Mouse (Mus musculus) urinary bladder, postnatal 36 days (tissue): ENCODE measurements at regions not wholly inside any gene's neighbourhood (a gene's known extent, or its start where the extent isn't known, plus 50 kb on each side); places are given as distances from the start of the nearest gene placed in this dataset.

ENCODE experiments used
- DNase-seq, 2 experiments: peaks; one replicate each; pipeline ENCODE4 v3.0.0; 2022; ENCODE audit warnings: low spot score in 2 of 2, mixed read lengths in 1 of 2

DNA sequence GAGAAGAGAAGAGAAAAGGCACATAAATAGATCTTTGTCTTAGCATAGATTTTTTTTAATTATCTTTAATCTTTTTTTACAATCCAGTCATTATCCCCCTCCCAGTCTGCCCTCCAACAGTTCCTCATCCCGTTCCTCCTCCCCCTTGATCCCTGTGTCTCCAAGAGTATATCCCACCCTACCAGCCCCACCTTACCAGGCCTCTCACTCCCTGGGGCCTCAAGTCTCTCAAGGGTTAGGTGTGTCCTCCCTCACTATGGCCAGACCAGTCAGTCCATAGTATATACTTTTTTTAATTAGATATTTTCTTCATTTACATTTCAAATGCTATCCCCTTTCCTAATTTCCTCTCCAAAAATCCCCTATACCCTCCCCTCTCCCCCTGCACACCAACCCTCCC lies 475.1 kb downstream of the Rps29 start:
- no peak for DNase-seq

DNA sequence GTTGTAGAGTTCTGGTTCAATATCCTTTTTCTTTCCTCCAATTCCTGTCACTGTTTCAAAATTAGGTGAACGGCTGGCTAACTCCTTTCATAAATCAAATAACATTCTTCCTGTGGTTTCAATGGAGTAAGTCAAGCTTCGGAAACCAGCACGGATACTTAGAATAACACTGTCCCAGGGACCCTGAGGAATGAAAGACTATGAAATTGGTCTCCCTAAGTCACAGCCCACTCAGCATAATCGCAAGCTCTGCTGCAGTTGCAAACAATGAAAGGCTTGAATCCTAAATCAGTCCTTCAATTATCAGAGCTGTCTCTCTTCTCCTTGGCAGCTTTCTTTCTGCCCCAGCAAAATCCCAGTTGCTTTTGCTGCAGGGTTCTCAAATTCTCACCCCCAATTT lies 475.8 kb downstream of the Rps29 start:
- no peak for DNase-seq

DNA sequence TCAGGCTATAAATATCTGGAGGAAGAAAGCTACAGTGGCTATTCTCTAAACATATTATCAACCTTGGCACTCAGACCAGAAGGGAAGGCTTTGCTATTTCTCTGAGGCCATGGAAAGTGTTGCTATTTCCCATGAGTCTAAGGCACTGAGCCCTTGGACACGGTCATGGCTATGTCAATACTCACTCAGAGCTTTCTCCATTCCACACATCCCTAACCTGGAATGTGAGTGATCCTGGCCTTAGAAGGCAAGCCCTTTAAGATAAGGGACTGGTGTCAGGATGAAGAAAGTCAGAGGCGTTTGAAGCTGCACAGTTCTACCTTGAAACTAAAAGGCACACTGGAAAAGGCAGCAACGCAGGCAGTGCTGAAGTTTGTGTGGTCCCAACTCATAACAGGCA lies 478.3 kb downstream of the Rps29 start:
- DNase-seq = no peak

DNA sequence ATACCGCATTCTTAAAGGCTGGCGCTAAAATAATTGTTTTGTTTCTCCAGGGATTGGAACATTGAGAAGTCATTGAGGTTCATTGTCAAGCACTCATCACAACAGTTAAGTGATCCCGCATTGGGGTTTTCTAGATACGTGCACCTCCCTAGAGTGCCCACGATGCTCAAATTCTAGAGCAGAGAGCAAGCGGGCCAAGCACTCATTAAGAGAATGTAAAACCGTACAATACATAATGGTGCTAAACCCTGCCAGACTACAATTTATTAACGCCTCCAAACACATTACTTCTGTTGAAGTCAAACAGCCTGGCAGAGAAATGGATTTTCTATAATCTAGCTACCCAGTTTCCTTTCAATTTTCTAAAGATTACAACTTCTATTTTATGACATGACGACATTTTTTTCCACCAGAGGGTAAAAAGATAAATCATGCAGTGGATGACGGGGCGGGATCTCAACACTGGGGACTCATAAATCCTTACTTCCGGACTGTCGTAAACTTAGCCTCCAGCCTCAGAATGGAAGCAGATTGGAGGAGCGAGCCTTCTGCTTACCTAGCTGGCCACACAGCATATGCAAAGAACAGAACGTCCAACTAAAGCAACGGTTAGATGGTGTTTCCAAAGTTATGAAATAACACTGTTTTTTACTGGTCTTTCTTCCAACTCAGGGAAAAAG lies 482.8 kb downstream of the Rps29 start:
- peak in 1 of 2 experiments; percentile 7 for DNase-seq

DNA sequence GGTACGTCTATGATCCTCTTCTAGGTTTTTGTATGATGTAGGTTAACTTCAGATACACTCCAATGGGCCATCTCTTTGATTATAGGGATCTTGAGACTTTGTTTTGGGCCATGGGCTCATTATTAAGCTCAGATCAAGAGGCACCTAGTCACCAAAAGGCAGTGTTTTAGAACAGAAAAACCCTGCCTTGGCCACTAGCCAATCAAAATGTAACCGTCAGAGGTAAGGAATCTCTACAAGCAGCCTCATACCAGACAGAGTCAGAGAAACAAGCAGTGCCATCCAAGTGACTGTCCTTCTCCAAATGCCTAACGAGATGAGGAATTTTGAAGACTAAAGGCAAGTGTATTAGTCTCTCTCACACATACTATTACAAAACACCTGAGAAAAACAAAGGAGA lies 487.0 kb downstream of the Rps29 start:
- no peak for DNase-seq

DNA sequence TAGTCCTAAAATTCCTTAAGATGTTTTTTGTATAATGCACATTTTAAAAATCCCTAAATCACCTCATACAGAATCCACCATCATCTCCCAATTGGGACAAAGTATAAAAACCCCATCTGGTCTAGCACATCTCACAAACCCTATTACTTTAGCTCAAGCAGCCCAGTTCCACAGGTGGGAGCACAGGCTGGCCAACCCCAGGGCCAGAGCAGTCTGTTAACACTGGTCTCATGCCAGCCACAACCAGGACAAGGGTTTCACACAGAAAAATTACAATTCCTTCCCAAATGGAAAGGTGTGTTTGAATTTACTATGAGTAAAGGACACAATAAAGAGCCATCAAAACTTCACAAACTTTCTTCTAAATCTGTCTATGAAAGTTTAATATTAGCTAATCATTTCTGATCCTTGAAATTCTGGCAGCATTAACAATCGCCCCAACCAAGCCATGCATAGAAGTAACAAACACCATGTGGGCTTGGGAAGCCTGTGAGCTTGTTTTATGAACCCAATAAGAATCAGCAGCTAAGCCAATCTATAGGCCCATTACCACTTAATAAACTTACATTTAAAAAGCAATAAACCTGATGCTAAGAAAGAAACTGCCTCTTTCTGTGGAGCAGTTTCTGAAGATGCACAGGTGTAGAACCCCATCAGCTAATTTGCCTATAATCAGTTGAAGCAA lies 512.9 kb downstream of the Rps29 start:
- DNase-seq = no peak

DNA sequence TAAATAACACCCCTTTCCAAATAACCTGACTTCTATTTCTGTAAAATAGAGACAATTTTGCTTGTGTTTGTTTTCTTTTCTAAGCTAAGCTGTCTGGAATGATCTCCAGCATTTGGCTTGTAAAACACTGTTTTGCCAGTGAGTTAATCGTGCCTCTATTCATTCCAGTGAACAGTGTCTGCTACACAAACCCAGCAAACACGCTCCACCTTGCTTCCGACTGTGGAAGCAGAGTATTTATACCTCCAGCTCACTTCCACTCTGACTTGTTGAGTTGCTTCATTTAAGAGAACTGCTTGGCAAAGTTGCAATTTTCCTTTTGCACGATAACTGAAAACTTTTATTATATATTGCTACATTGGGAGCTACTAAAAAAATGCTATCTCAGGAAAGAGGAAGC lies 515.3 kb downstream of the Rps29 start:
- no peak for DNase-seq

DNA sequence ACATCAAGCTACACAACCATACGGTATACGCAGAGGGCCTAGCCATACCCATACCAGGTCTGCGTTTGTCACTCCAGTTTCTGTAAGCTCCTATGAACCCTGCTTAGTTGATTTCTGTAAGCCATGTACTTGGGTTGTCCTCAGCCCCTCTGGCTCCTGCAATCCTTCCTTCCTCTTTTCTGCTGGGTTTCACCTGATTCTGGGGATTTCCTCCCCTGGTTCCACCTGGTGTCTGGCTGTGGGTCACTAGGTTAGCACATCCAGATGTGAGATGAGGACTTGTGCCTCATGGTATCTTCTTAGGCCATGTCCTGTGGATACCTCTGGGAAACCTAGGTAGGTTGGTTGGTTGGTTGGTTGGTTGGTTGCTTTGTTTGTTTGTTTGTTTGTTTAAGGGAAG lies 526.5 kb downstream of the Rps29 start:
- DNase-seq = no peak

DNA sequence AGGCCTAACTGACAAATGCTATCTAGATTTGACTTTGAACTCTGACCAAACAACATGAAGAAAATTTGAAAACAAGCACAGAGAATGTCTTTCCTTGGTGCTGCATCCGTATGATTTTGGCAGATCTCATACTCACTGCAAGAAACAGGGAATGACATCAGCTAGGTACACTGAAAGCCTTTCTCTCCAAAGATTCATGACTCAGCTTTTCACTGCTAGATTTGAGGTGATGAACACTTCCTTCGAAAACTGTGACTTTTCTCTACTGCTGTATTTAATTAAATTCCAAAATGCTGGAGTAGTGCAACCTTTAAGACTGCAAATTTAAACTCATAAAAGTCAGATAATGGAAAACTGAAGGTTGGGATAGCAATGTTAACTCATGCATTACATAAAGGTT lies 540.6 kb downstream of the Rps29 start:
- DNase-seq = no peak

DNA sequence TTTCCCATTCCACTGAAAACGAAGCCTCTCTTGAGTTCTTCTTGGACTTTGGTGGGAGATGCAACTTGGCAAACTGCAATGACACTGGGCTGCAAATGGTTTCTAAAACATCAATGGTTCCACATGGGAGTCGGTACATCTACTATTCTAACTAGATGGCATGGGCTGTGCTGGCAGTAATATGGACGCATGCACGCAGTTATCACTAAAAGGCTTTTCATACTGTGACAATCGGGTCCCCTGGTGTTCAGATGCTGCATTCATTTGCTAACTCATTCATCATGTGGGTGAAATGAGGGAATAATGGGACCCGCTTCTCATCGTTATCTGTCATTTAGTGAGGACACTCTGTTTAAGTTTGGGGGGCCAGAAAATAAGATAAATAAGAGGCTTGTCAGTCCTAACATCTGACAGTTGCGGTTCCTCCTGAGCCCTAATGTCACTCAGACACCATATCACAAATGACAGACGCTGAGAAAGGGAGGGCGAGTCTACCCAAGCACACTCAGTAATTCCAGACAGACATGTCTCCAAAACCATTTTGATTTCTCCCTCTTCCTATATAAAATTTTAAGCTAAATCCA lies 553.5 kb downstream of the Rps29 start:
- DNase-seq = no peak

DNA sequence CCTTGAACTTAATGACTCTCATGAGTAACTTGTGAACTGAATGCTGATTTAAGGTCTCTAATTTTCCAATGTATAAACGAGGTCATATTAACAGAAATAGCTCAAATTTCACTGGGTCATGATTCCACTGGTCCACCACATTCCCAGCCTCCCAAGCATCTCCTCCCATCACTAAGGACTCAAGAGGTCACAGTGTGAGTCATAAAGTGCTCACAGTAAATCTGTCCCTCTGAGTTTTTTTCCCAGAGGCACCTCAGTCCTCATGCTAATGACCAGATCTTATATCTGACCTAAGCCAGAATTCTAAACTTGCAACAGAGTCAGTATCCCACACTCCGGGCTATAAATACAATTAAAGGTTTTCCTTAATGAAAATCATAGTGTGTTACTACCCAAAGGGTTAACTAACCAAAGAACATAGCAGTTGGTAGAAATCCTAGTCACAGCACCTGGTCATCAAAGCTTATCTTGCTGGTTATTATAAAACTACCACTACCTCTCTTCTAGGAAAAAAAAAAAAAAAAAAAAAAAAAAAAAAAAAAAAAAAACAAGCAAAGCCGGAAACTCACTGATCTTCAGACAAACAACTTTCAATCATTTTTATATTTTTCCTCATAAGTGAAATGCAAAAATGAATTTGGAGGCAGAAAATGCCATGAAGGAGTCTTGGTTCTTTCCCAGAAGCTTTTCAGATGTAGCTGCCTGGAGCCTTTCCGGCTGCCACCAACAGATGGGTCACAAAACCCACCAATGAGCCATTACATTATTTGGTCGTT lies 554.3 kb downstream of the Rps29 start:
- no peak for DNase-seq

DNA sequence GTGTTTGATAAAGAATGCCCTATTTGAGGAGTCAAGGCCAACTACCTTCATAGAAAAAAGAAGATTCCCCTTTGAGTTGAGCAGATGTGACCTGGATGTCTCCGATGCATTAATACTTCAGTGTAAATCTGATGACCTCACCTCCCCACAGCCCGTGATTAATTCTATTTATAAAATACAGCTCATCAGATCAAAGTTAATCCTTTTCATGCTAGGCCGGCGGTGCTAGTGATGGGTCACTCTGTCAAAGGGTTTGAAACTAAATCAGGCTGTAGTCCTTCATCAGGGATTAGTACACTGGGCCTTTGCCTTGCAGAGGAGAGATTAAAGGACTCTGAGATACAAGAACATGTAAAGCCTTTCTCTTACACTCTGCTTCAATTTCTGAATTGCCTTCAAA lies 556.3 kb downstream of the Rps29 start:
- DNase-seq = no peak

DNA sequence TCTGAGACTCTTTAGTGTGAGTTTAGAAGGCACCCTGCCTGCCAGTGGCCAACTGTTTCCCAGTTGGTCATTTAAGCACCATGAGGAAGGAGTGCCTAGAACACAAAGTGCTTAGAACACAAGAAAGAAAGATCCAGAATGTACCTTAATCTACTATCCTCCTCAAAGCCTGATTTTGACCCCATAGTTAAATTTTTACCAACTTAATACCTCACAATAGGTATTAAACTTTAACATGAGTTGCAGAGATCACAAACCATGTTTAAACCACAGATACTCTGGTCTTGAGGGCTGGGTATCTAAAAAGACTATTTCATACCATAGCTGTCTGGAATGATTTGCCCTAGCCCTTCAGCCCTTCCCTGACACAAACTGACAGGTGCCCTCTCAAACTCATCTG lies 557.6 kb downstream of the Rps29 start:
- no peak for DNase-seq

DNA sequence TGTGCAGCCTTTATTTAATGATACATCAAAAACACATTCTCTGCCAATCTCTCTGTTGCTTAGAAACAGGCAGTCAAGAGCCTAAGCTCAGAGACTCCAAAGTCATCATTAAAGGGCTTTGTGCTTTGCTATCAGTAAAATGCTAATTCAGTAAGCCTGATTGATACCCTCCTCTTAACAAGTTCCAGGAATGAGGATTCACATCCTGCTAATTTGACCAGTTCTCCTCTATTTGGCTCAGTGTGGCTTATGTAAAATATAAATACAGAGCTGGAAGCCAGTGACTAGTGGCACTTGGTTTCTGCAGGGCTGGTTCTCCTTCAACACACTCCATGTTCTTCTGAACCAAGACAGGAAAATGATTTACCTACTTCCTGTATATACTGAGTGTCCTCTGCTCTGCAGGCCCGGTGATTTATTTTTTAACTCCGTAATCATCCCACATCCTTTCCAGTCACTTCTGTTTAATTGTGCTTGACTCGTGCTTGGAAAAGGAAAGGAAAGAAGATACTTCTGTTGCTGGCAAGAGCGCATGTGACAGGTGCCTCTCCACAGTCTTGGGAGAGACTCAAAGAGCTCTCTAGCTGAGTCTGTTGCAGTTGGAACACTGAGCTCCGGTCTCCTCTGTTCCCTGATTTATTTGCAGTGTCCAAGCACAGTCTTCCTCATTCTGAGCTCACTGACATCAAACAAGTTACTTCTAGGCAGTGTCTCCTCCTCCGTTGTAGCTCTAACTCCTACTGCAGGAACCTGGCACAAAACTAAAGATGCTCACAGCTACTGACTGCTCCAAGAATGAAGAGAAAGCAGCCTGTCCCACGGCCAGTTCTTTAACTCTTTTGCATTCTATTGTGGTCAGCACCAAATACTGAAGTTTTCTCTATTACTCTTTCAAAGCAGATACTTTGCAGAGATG lies 559.0 kb downstream of the Rps29 start:
- no peak for DNase-seq

DNA sequence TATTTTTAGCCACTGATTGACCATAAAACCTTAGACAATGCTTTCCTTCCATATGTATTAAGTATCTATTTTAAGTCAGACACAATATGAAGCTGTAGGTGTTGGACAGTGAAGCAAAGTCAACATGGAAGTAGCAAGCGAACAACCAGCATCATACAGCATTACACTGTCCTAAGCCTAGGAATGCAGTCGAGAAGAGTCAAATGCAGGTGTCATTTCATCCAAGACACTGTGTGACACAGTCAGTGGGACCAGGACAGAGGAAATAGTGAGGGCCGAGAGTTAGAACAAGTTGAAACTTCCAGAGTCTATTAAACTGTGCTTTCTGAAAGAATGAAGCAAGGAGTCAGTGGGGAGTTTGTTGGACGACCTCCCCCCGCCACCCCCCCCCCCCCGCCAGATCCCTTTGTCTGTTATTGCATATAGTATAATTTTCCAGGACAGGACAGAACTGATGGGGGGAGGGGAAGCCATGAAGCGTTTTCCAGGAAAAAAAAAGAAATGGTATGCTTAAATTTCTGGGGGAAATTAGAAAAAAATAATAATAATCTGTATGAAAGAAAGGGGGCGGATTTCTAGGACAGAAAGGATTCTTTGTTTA lies 559.9 kb downstream of the Rps29 start:
- DNase-seq = no peak

DNA sequence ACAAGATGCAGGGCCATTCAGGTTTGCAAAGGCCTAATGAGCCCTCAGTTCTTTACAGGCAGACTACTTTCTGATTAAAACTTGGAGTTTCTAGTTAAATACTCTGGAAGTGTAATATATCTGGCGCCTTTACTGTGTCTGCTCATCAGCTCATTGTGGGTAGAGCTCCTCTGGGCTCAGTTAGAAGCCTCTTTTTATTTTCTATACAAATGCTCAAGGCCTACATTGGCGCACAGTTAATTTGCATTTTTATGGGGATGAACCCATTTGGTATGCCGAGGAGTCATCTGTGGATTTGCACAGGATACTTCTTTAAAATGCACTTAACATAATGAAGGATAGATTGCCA lies 573.5 kb downstream of the Rps29 start:
- DNase-seq = no peak

DNA sequence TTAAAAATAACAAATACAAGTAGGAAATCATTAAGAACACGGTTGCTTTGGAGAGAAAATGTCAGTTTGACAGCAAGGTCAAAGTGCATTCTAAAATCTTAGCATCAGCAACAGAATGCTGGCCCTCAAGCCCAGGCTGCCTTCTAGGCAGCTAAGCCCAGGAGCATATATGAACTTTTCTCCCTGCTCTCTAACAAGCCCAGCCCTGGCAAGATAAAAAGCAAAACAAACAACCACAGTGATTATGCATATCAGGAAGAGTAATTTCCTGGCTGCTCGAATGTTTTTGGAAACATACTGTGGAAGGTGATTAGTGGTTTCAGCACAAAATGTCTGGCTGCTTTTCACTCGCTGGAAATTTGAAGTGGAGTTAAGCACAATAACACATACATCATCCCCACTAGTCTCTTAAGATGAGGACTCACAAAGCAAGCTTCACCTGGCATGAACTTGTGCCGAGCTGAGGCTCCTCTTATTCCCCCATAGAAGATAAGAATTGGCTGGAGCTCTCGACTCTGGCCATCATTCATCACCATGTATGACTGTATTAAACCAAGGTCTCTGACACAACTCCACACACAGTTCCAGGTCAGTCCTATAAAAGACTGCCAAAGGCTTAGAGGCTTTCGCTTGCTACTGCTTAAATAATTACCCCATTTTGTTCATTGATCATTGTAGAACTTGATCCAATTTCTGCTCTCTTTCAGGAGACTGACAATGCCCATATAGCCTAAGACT lies 574.0 kb downstream of the Rps29 start:
- DNase-seq = no peak

DNA sequence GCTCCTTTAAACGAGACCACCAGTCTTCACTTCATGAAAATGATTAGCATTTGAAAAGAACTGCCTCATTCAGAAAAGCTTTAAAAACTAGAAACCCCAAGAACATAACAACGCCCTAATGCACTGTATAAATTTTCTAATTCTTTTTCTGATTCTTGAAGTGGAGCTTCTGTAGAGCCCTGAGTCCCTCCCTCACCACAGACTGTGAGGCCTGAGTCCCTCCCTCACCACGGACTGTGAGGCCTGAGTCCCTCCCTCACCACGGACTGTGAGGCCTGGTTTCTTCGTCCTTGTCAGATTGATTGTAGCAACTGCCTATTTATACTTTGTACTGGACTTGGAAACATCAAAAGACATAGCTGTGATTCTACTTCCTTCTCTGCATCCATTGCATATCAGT lies 579.1 kb downstream of the Rps29 start:
- DNase-seq = no peak

DNA sequence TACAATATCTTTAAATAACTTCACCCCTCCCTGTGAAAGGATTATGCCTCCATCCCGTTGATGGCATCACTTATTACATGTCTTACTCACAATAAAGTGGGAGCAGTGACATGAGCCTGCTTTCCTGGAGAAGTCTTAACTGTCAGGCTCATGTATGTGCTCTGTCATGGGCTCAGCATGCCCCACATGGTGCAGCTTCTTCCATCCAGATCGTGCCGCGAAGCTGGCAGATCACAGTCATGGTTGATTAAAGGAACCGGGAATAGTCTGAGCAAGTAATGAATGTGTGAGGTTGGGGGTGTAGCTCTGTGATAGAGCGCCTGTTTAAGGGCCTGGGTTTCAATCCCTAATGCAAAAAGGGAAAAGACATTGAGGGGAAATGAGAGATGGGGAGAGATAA lies 581.5 kb downstream of the Rps29 start:
- no peak for DNase-seq

DNA sequence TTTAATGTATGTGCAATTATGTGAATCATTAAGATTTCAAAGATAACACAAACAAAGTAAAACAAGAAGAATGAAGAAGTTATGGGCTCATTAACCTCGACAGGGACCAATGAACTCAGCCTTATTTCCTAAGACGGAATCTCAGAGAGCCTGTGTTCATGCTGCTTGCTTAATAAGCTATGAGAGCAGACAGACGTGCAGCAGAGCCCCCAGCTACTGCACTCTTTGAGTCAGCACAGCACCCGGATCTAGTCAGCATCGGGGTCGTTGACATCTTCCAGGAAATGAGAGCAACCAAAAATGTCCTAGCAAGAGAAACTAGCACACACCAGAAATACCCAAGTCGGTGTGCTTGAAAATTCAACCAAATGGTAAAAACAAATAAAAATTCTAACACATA lies 582.1 kb downstream of the Rps29 start:
- no peak for DNase-seq
